Mouse (Mus musculus) lung, adult 2 months (tissue): ENCODE data around the gene Man2a1.

Experiments
- CTCF ChIP-seq: fragments of 200-500 bp; IDR thresholded peaks from 2 replicates; pipeline ENCODE4 v1.5.1; 2011; ENCODE audit warnings: mild to moderate bottlenecking, low read length, control low read depth; ENCODE audit not compliant: insufficient read depth
- POLR2A ChIP-seq: fragments of 200-500 bp; IDR thresholded peaks from 2 replicates; pipeline ENCODE4 v1.6.1; 2011; ENCODE audit warnings: low read depth, mild to moderate bottlenecking, control low read depth, low read length, borderline replicate concordance; ENCODE audit errors: extremely low read depth

GRCm38 (mm10) chr17:64668504-64668903, 68.0 kb downstream of the Man2a1 start:
- no peak for TF ChIP-seq CTCF
- TF ChIP-seq POLR2A, result no peak
